Mouse (Mus musculus) left cerebral cortex, postnatal 4 days (tissue): ENCODE measurements at regions not wholly inside any gene's neighbourhood (a gene's known extent, or its start where the extent isn't known, plus 50 kb on each side); places are given as distances from the start of the nearest gene placed in this dataset.

Experiments
- DNase-seq: peaks from one replicate; pipeline ENCODE4 v3.0.0-alpha.2; 2022
- intact Hi-C: fragments of 180-260 bp; cut with DNase I; formaldehyde crosslinking; loops from one replicate; pipeline ENCODE4 v1.15.1; 2025

DNA sequence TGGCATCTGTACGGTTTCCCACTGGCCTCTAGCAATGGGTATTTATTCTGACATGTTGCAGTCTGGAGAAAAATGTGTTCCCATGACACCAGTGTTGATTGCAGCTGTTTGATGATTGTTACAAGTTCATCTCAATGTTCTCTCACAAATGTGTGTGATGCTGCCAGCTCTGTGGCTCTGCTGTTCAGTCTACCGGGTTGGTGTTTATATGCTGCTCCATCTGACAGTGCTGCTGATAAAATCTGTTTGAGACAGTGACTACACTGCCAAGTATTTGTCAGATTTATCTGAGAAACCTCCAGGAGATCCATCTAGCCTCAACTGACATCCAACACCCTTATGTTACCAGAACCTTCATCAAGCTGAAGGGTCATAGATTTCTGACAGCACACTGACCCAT, 896.1 kb upstream of the Diaph2 start:
- peak; percentile 1 for DNase-seq
- intact Hi-C loops, result no loop called here
